Mouse (Mus musculus) bone marrow macrophage, adult 2 months (primary cell): ENCODE results near the gene Hspbap1.

Experiments
- CTCF ChIP-seq: IDR thresholded peaks from 2 replicates; pipeline ENCODE4 v1.5.1; 2012; ENCODE audit warnings: low read depth, mild to moderate bottlenecking, low read length, moderate library complexity
- POLR2A ChIP-seq: IDR thresholded peaks from 2 replicates; pipeline ENCODE4 v1.6.1; 2012; ENCODE audit warnings: mild to moderate bottlenecking, low read depth, low read length, borderline replicate concordance

DNA sequence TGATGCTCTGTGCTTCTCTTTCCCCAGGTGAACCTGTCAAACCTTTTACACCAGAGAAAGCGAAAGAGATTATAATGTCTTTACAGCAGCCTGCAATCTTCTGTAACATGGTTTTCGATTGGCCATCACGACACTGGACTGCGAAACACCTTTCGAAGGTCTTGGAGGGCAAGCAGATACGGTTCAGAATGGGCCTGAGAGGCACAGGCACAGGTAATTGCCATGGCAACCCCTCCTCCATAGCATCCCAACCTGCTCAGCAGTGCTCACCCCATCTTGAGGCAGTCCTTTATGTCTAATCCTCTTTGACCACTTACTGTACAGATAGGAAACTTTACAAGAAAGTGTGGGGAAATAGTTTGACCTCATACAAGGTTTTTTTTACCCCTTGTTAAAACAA is 17.0 kb downstream of the Hspbap1 start:
- TF ChIP-seq CTCF (no peak), POLR2A (no peak)
